ENCODE assay signal across 15 mouse cellular contexts in the genomic region with DNA sequence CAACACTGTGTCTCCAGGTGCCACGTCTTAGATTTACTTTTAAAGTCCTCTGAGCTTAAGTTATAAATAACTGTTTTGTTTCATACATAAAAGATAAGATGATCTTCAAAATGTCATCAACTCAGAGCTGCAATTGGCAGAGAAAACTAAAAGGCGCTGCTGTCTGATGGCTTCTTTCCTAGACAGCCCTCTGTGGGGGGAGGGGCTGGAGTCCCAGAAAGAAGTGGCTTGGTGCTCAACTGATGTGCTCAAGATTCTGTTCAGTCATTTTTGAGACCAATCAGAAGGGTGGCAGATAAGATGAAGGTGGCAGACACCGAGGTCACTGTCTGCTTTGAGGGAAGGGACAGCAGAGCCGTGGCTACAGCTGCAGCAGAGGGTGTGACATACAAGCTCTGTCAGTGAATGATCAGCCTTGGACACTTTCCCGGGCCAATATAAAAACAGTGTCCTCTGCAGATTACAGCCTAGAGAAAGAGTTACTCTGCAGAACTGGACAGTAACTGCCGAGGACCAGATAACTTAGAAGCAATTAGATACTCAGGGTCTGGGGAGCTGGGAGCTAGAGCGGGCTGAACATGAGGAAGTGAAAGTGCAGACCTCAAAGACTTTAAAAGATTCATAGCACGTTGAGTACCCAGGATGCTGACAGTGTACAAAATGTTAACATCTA. TPM values are rescaled to one million over a fixed set of nuclear protein-coding genes. Genes with fewer than 3 reads are reported as not detected.
DNase-seq lines count a peak whose midpoint lies in the region; ATAC-seq lines count a peak whose summit lies in the region.
"Had no signal": no experiment of that assay in that cellular context is flagged by ENCODE, and none has a peak within 500 bp of the region (broad histone marks: within the 10 kb centered on the region; RNA-seq: fewer than 3 reads in every experiment).

No protein-coding gene starts in this region.

- intact Hi-C loops in heart, postnatal 14 days (cut with DNase I): no loop called here

- peaks cover 4 to 8% of the 10 kb centered on the region in 2 experiments; a peak in 3 of 4 replicates for H3K4me1 ChIP-seq in heart, embryonic 14.5 days (ENCODE audit: control insufficient read depth in 2 of 2, insufficient read depth in 2 of 2, low read length in 2 of 2)
- H3K4me1 ChIP-seq: embryonic facial prominence, embryonic 12.5 days; forebrain, embryonic 13.5 days; hindbrain, embryonic 15.5 days; limb, embryonic 15.5 days had no signal

- peak overlapping the region; percentile 31; the same call in 1 of the 2 replicates for H3K4me2 ChIP-seq in heart, embryonic 14.5 days (ENCODE audit: low read length)
- H3K4me2 ChIP-seq: embryonic facial prominence, embryonic 12.5 days; forebrain, embryonic 13.5 days; hindbrain, embryonic 15.5 days; limb, embryonic 15.5 days had no signal

- H3K36me3 ChIP-seq in heart, embryonic 14.5 days (ENCODE audit: control insufficient read depth, insufficient read depth, low read length): no peaks in the 10 kb centered on the region
- H3K36me3 ChIP-seq in macrophage (ENCODE audit: inconsistent target): peaks cover 44% of the 10 kb centered on the region
- H3K36me3 ChIP-seq: embryonic facial prominence, embryonic 12.5 days; hindbrain, embryonic 15.5 days; limb, embryonic 15.5 days had no signal

- ATAC-seq in heart, embryonic 14.5 days (ENCODE audit: insufficient number of reproducible peaks, insufficient read depth, low FRiP score, low read depth): no peak
- ATAC-seq: forebrain, embryonic 13.5 days had no signal

- 25% methylated on average over 8 of the region's 8 CpGs for WGBS in heart, embryonic 14.5 days
- WGBS in macrophage (ENCODE audit: missing documents): 28% methylated on average over 8 of the region's 8 CpGs

- no peak for DNase-seq in heart, postnatal 14 days
- DNase-seq in thymus, postnatal 14 days: peak; percentile 41
- DNase-seq in thymus, adult 18-20 months: no peak
- DNase-seq in cerebellum, adult 11-12 months: no peak
- no peak for DNase-seq in right cerebral cortex, postnatal 25 days
- no peak for DNase-seq in ovary, postnatal 14 days (ENCODE audit: low spot score)
- DNase-seq: cerebellum, adult 9-11 months; gastrocnemius, postnatal 10 days; lung, postnatal 14 days had no signal

- no peak overlapping the region for H3K9ac ChIP-seq in heart, embryonic 14.5 days (ENCODE audit: low read length)
- H3K9ac ChIP-seq: embryonic facial prominence, embryonic 12.5 days; forebrain, embryonic 13.5 days; hindbrain, embryonic 15.5 days; limb, embryonic 15.5 days had no signal

- H3K27me3 ChIP-seq in heart, embryonic 14.5 days (ENCODE audit: control insufficient read depth, insufficient read depth, low read length): no peaks in the 10 kb centered on the region
- H3K27me3 ChIP-seq: embryonic facial prominence, embryonic 12.5 days; forebrain, embryonic 13.5 days; hindbrain, embryonic 15.5 days; limb, embryonic 15.5 days had no signal

- no peak overlapping the region for H3K4me3 ChIP-seq in heart, embryonic 14.5 days (ENCODE audit: control insufficient read depth in 1 of 2, insufficient read depth in 1 of 2, low read depth in 1 of 2, low read length in 2 of 2)
- H3K4me3 ChIP-seq in macrophage (ENCODE audit: inconsistent target): no peak overlapping the region
- H3K4me3 ChIP-seq: embryonic facial prominence, embryonic 12.5 days; forebrain, embryonic 13.5 days; hindbrain, embryonic 15.5 days; limb, embryonic 15.5 days had no signal

- no peaks in the 10 kb centered on the region for H3K9me3 ChIP-seq in heart, embryonic 14.5 days (ENCODE audit: control insufficient read depth, low read length)
- H3K9me3 ChIP-seq: embryonic facial prominence, embryonic 12.5 days; forebrain, embryonic 13.5 days; hindbrain, embryonic 15.5 days; limb, embryonic 15.5 days had no signal

- peaks cover 53% of the 10 kb centered on the region for H3K79me2 ChIP-seq in macrophage (ENCODE audit: inconsistent target)

- no peak overlapping the region for H3K27ac ChIP-seq in heart, embryonic 14.5 days (replicated peaks in 1 of 2; ENCODE audit: control insufficient read depth in 1 of 2, insufficient read depth in 1 of 2, low read depth in 2 of 2, low read length in 2 of 2)
- peak overlapping the region; percentile 88 for H3K27ac ChIP-seq in macrophage
- H3K27ac ChIP-seq: embryonic facial prominence, embryonic 12.5 days; forebrain, embryonic 13.5 days; hindbrain, embryonic 15.5 days; limb, embryonic 15.5 days had no signal

RNA-seq across cellular contexts. Expression of a gene that starts 13.7 kb away (rescaled TPM):
- polyA plus RNA-seq in heart, embryonic 14.5 days (2014; fragmentation: Nextera tagmentation; extraction: Ambion mirVana): 2.0 and 2.3 TPM in 2 replicates
- 1 to 10 TPM; 4.2 to 4.5 TPM for total RNA-seq in heart, postnatal 14 days (2021)
- 100 to 1,000 TPM in 8 of 26 experiments, 10 to 100 TPM in 17, 1 to 10 TPM in 1; 8.3 to 204 (median 87.6) TPM for total RNA-seq in macrophage (2018; cell fraction: chromatin; rRNA removed)
- 100 to 1,000 TPM; 112 to 252 (median 182) TPM for total RNA-seq in macrophage (2018; cell fraction: cytosol; rRNA removed)
- total RNA-seq in macrophage (2018; cell fraction: nucleus; rRNA removed): 100 to 1,000 TPM in 18 of 26 experiments, 10 to 100 TPM in 8; 24.3 to 204 (median 119) TPM
- 161 to 338 TPM (median 284 TPM) in 3 replicates for polyA plus RNA-seq in macrophage (2018)

RNA-seq across cellular contexts. Expression of a gene that starts 41.6 kb away (rescaled TPM):
- 0.07 and 0.23 TPM in 2 replicates for polyA plus RNA-seq in heart, embryonic 14.5 days (2014; fragmentation: Nextera tagmentation; extraction: Ambion mirVana)
- total RNA-seq in heart, postnatal 14 days (2021): not detected
- total RNA-seq in macrophage (2018; cell fraction: chromatin; rRNA removed): 1 to 10 TPM in 1 of 26 experiments, under 1 TPM in 5, not detected in 20; 0.16 to 1.5 (median 0.42) TPM
- under 1 TPM in 2 of 26 experiments, not detected in 24; 0.03 to 0.05 TPM for total RNA-seq in macrophage (2018; cell fraction: cytosol; rRNA removed)
- total RNA-seq in macrophage (2018; cell fraction: nucleus; rRNA removed): under 1 TPM in 8 of 26 experiments, not detected in 18; 0.12 to 0.89 (median 0.33) TPM
- polyA plus RNA-seq in macrophage (2018): 0.05 TPM in 1 of 3 replicates, not detected in the others
- total RNA-seq: gastrocnemius, postnatal 10 days had no signal

Comparison
In these comparisons a context has a peak if more than half of its experiments do, and no peak if none do; other contexts are left out.
1. RNA of a gene that starts 13.7 kb away (polyA plus RNA-seq): 161 to 338 TPM in macrophage; 2.0 to 2.3 TPM in heart, embryonic 14.5 days; every median in the first group is over 10 times any median in the second.